8 mouse cellular contexts compared by ENCODE assay signal in genomic region chr2:116067065-116067497, GRCm38 (mm10). TPM values are rescaled to one million over a fixed set of nuclear protein-coding genes. Genes with fewer than 3 reads are reported as not detected.
DNase-seq lines count a peak whose midpoint lies in the region; ATAC-seq and TF ChIP-seq lines count a peak whose summit lies in the region.

No protein-coding gene starts in this region.

- no peak for TF ChIP-seq EP300 in lung, postnatal 0 days (IDR thresholded peaks at IDR 0.05)

- WGBS in forebrain, embryonic 13.5 days = 0% methylated on average over 26 of the region's 27 CpGs
- WGBS in lung, postnatal 0 days = 1% methylated on average over 26 of the region's 27 CpGs

- H3K27me3 ChIP-seq in C2C12 (ENCODE audit: control insufficient read depth, insufficient read depth, insufficient read length) = no peaks in the 10 kb centered on the region
- 0 out of 2 replicates have a peak, but pooled peaks cover 3% of the 10 kb centered on the region for H3K27me3 ChIP-seq in forebrain, embryonic 13.5 days
- H3K27me3 ChIP-seq in lung, postnatal 0 days (replicated peaks; ENCODE audit: insufficient read depth, low read length) = peaks cover 16% of the 10 kb centered on the region

- H3K4me1 ChIP-seq in forebrain, embryonic 13.5 days = peaks cover 12% of the 10 kb centered on the region
- no peaks in the 10 kb centered on the region for H3K4me1 ChIP-seq in lung, postnatal 0 days (ENCODE audit: insufficient read depth, low read depth, low read length)

- peaks cover 42% of the 10 kb centered on the region for H3K79me2 ChIP-seq in C2C12 (ENCODE audit: control insufficient read depth, insufficient read depth)

- no peaks in the 10 kb centered on the region for H3K36me3 ChIP-seq in C2C12 (ENCODE audit: control insufficient read depth, insufficient read depth)
- H3K36me3 ChIP-seq in forebrain, embryonic 13.5 days (ENCODE audit: poor library complexity, severe bottlenecking) = no peaks in the 10 kb centered on the region
- no peaks in the 10 kb centered on the region for H3K36me3 ChIP-seq in lung, postnatal 0 days (ENCODE audit: insufficient read depth, low read length)

- peaks cover 26% of the 10 kb centered on the region for H3K79me3 ChIP-seq in C2C12 (ENCODE audit: low read depth)

- peak overlapping the region; percentile 98 for H3K27ac ChIP-seq in forebrain, embryonic 13.5 days
- peak overlapping the region; percentile 83 for H3K27ac ChIP-seq in layer of hippocampus, adult 2 months
- peak overlapping the region; percentile 85 for H3K27ac ChIP-seq in lung, postnatal 0 days (ENCODE audit: low read length)

- peak; percentile 69 for ATAC-seq in forebrain, embryonic 13.5 days
- peak; percentile 57 for ATAC-seq in lung, postnatal 0 days

- intact Hi-C loops in heart, postnatal 36 days (cut with DNase I) = no loop called here

- H3ac ChIP-seq in C2C12 (ENCODE audit: control insufficient read depth, insufficient read length, low read depth) = peak overlapping the region; percentile 83

- H3K4me2 ChIP-seq in forebrain, embryonic 13.5 days = peak overlapping the region; percentile 86
- peak overlapping the region; percentile 75 for H3K4me2 ChIP-seq in lung, postnatal 0 days (replicated peaks; ENCODE audit: low read depth, low read length)

- peak overlapping the region; percentile 95 for H3K9ac ChIP-seq in forebrain, embryonic 13.5 days
- H3K9ac ChIP-seq in lung, postnatal 0 days (replicated peaks; ENCODE audit: low read depth) = peak overlapping the region; percentile 44

- peak; percentile 96 to 98 for DNase-seq in adrenal gland, adult (ENCODE audit: inconsistent age in 2 of 2, low spot score in 1 of 2)
- DNase-seq in heart, postnatal 36 days = peak; percentile 83 to 90
- peak in 1 of 2 experiments; percentile 61 for DNase-seq in layer of hippocampus, adult 2 months (ENCODE audit: low spot score in 2 of 2)
- peak; percentile 90 for DNase-seq in lung, postnatal 0 days (ENCODE audit: low spot score)
- peak; percentile 75 for DNase-seq in ovary, postnatal 14 days (ENCODE audit: low spot score)
- no peak for DNase-seq in cerebellum, adult 9-11 months

- TF ChIP-seq CTCF in C2C12 (IDR thresholded peaks at IDR 0.05; ENCODE audit: control insufficient read depth, insufficient read depth, insufficient read length) = no peak
- 0 out of 2 replicates have a peak, but pooled peaks have one; percentile 11 for TF ChIP-seq CTCF in layer of hippocampus, adult 2 months (conservative IDR thresholded peaks at IDR 0.05)
- peak; percentile 34 for TF ChIP-seq CTCF in lung, postnatal 0 days (IDR thresholded peaks at IDR 0.05)

- no peaks in the 10 kb centered on the region for H3K9me3 ChIP-seq in forebrain, embryonic 13.5 days (replicated peaks)
- H3K9me3 ChIP-seq in lung, postnatal 0 days (ENCODE audit: low read length) = no peaks in the 10 kb centered on the region

- peak overlapping the region; percentile 87 for H3K4me3 ChIP-seq in C2C12 (ENCODE audit: insufficient read depth, poor library complexity, severe bottlenecking)
- peak overlapping the region; percentile 91 for H3K4me3 ChIP-seq in forebrain, embryonic 13.5 days
- H3K4me3 ChIP-seq in layer of hippocampus, adult 2 months = peak overlapping the region; percentile 64
- H3K4me3 ChIP-seq in lung, postnatal 0 days (ENCODE audit: low read depth, low read length) = peak overlapping the region; percentile 62

TF ChIP-seq in C2C12, 6 proteins besides CTCF, POLR2A, EP300 and RAD21:
- TF ChIP-seq FOSL1 (IDR thresholded peaks at IDR 0.05; ENCODE audit: insufficient read depth, low read length, poor library complexity, severe bottlenecking) = no peak
- TF ChIP-seq CEBPB (IDR thresholded peaks at IDR 0.05; ENCODE audit: low read depth) = no peak
- no peak for TF ChIP-seq MYOD1 (IDR thresholded peaks at IDR 0.05; ENCODE audit: control insufficient read depth, insufficient read length, low read depth)
- TF ChIP-seq MYOG (IDR thresholded peaks at IDR 0.05; ENCODE audit: control insufficient read depth, extremely low read depth, insufficient read length) = no peak
- TF ChIP-seq MAX (IDR thresholded peaks at IDR 0.05) = no peak
- no peak for TF ChIP-seq USF1 (IDR thresholded peaks at IDR 0.05; ENCODE audit: low read depth)
TF ChIP-seq in C2C12: peak in this region for 0.

RNA-seq across cellular contexts. Expression of gene Meis2, which starts 1.4 kb away (rescaled TPM):
- polyA plus RNA-seq in C2C12 (2012; fragmentation: generic; extraction: Trizol) = 16.3 TPM
- polyA plus RNA-seq in forebrain, embryonic 13.5 days (2015; fragmentation: Nextera tagmentation; extraction: Ambion mirVana) = 128 and 130 TPM in 2 replicates
- total RNA-seq in heart, postnatal 36 days (2021) = 10 to 100 TPM; 20.8 to 27.4 TPM
- total RNA-seq in layer of hippocampus, adult 2 months (2021) = 10 to 100 TPM; 43.2 to 45.9 TPM
- polyA plus RNA-seq in lung, postnatal 0 days (2015; fragmentation: Nextera tagmentation; extraction: Ambion mirVana) = 12.0 and 16.2 TPM in 2 replicates
